Mouse (Mus musculus) layer of hippocampus, postnatal 25 days (tissue): ENCODE data around the gene Dact3. TPM values are rescaled to one million over a fixed set of nuclear protein-coding genes. Genes with fewer than 3 reads are reported as not detected.

Experiments used
- DNase-seq, 2 experiments: peaks; one replicate each; pipeline ENCODE4 v3.0.0; 2022; ENCODE audit warnings: mixed read lengths in 2 of 2, low spot score in 1 of 2; ENCODE audit errors: extremely low spot score in 1 of 2
- total RNA-seq, 2 experiments: library from RNA; stranded (reverse); gene quantifications; 2 replicates each; pipeline ENCODE4 v1.2.3; 2021

The Dact3 gene
- total RNA-seq = 100 to 1,000 TPM; 150 to 160 TPM

- no peak for DNase-seq
These were observed at the start of gene Dact3 for GRCm38 (mm10) chr7:16875310-16875325. Gene Dact3 (plus strand): TSS chr7:16875317.

- no peak for DNase-seq
These were observed 49.3 kb upstream of the Dact3 start for GRCm38 (mm10) chr7:16825785-16826184.

- DNase-seq = no peak
These were observed 48.5 kb upstream of the Dact3 start for GRCm38 (mm10) chr7:16826571-16826970.

- no peak for DNase-seq
These were observed 47.8 kb upstream of the Dact3 start for GRCm38 (mm10) chr7:16827274-16827673.

GRCm38 (mm10) chr7:16830449-16830848 lies 44.7 kb upstream of the Dact3 start:
- no peak for DNase-seq

GRCm38 (mm10) chr7:16837916-16838803 lies 37.0 kb upstream of the Dact3 start:
- no peak for DNase-seq

- peak in 1 of 2 experiments; percentile 13 for DNase-seq
These were observed 36.2 kb upstream of the Dact3 start for GRCm38 (mm10) chr7:16838804-16839426.

- DNase-seq = peak in 1 of 2 experiments; percentile 6
These were observed 35.5 kb upstream of the Dact3 start for GRCm38 (mm10) chr7:16839427-16840108.

- no peak for DNase-seq
These were observed 35.0 kb upstream of the Dact3 start for GRCm38 (mm10) chr7:16840109-16840491.

GRCm38 (mm10) chr7:16841078-16841477 lies 34.0 kb upstream of the Dact3 start:
- no peak for DNase-seq

GRCm38 (mm10) chr7:16841561-16842560 lies 33.3 kb upstream of the Dact3 start:
- no peak for DNase-seq

GRCm38 (mm10) chr7:16842645-16843063 lies 32.5 kb upstream of the Dact3 start, which contains the start of gene Prkd2:
Gene Prkd2 (plus strand): TSS chr7:16842902.
- peak; percentile 82 to 85 for DNase-seq

- no peak for DNase-seq
These were observed 31.5 kb upstream of the Dact3 start for GRCm38 (mm10) chr7:16843441-16844171.

- no peak for DNase-seq
These were observed 30.4 kb upstream of the Dact3 start for GRCm38 (mm10) chr7:16844696-16845071.

- no peak for DNase-seq
These were observed 29.9 kb upstream of the Dact3 start for GRCm38 (mm10) chr7:16845072-16845819.

- no peak for DNase-seq
These were observed 29.3 kb upstream of the Dact3 start for GRCm38 (mm10) chr7:16845820-16846167.

GRCm38 (mm10) chr7:16846775-16847174 lies 28.3 kb upstream of the Dact3 start:
- DNase-seq = no peak

- DNase-seq = no peak
These were observed 27.6 kb upstream of the Dact3 start for GRCm38 (mm10) chr7:16847507-16847906.

- peak; percentile 76 to 85 for DNase-seq
These were observed 26.5 kb upstream of the Dact3 start for GRCm38 (mm10) chr7:16848579-16848978.
